Mouse (Mus musculus) CH12.LX (cell line): ENCODE measurements around the gene Dhx40. TPM values are rescaled to one million over a fixed set of nuclear protein-coding genes. Genes with fewer than 3 reads are reported as not detected.

ENCODE experiments used
- DNase-seq: peaks from one replicate; pipeline ENCODE4 v3.0.0-alpha.2; 2013; ENCODE audit errors: extremely low read depth
- H3K27ac ChIP-seq: 2 replicates; pipeline ENCODE4 v1.5.1; 2012; ENCODE audit warnings: low read depth, mild to moderate bottlenecking, control low read depth, moderate library complexity; ENCODE audit not compliant: insufficient read depth
- H3K27me3 ChIP-seq: replicated peaks from 2 replicates; pipeline ENCODE3; 2012; ENCODE audit warnings: inconsistent platforms
- H3K36me3 ChIP-seq, 2 experiments: replicated peaks in 1 of 2; 2 replicates each; pipeline versions ENCODE3 to v1.6.1; 2012; ENCODE audit warnings: inconsistent platforms in 1 of 2, low read length in 1 of 2, mild to moderate bottlenecking in 1 of 2, mixed read lengths in 1 of 2, moderate library complexity in 1 of 2; ENCODE audit not compliant: control insufficient read depth in 1 of 2, insufficient read depth in 1 of 2
- H3K4me1 ChIP-seq, 2 experiments: 2 replicates each; pipeline ENCODE4 v1.6.1; 2012; ENCODE audit warnings: inconsistent platforms in 1 of 2, moderate library complexity in 1 of 2; ENCODE audit not compliant: insufficient read depth in 2 of 2, control insufficient read depth in 1 of 2
- H3K4me2 ChIP-seq: 2 replicates; pipeline ENCODE4 v1.6.1; 2012; ENCODE audit warnings: low read depth, mild to moderate bottlenecking, control low read depth; ENCODE audit not compliant: poor library complexity, insufficient read depth, severe bottlenecking
- H3K4me3 ChIP-seq, 3 experiments: fragments of 150-350 bp in 1 of 3; sonication (generic) in 1 of 3; replicated peaks in 1 of 3; 2 replicates each; pipeline versions ENCODE3 to v1.5.1; 2011 to 2012; ENCODE audit warnings: low read depth in 2 of 3, low read length in 2 of 3, mild to moderate bottlenecking in 2 of 3, moderate library complexity in 2 of 3, control low read depth in 1 of 3, improper control_type of control experiment in 1 of 3, inconsistent platforms in 1 of 3, mixed read lengths in 1 of 3; ENCODE audit not compliant: poor library complexity in 1 of 3
- H3K79me2 ChIP-seq: replicated peaks from 2 replicates; pipeline ENCODE4 v1.6.1; 2012; ENCODE audit warnings: mild to moderate bottlenecking, moderate library complexity; ENCODE audit not compliant: control insufficient read depth, poor library complexity, insufficient read depth, severe bottlenecking; ENCODE audit errors: extremely low read depth
- H3K9ac ChIP-seq: 2 replicates; pipeline ENCODE4 v1.6.1; 2012; ENCODE audit warnings: low read depth, mild to moderate bottlenecking, control low read depth, moderate library complexity; ENCODE audit not compliant: insufficient read depth
- H3K9me3 ChIP-seq: replicated peaks from 2 replicates; pipeline ENCODE3; 2012; ENCODE audit warnings: low read length, inconsistent platforms, mixed read lengths
- CHD1 ChIP-seq: IDR thresholded peaks from 2 replicates; pipeline ENCODE4 v1.6.1; 2012; ENCODE audit warnings: low read depth, low read length, improper control_type of control experiment, inconsistent platforms
- CTCF ChIP-seq, 2 experiments: IDR thresholded peaks in 1 of 2; conservative IDR thresholded peaks in 1 of 2; 2 replicates each; pipeline ENCODE4 v1.5.1; 2011 to 2012; ENCODE audit warnings: low read depth in 2 of 2, low read length in 2 of 2, improper control_type of control experiment in 1 of 2, inconsistent platforms in 1 of 2, mild to moderate bottlenecking in 1 of 2, moderate library complexity in 1 of 2
- EP300 ChIP-seq: IDR thresholded peaks from 2 replicates; pipeline ENCODE4 v1.6.1; 2011; ENCODE audit warnings: low read length, improper control_type of control experiment
- GABPA ChIP-seq: IDR thresholded peaks from 2 replicates; pipeline ENCODE4 v1.6.1; 2012; ENCODE audit warnings: low read depth, low read length, improper control_type of control experiment, inconsistent platforms; ENCODE audit not compliant: insufficient replicate concordance
- JUND ChIP-seq: conservative IDR thresholded peaks from 2 replicates; pipeline ENCODE4 v1.6.1; 2011; ENCODE audit warnings: low read depth, low read length, improper control_type of control experiment
- MAFK ChIP-seq: IDR thresholded peaks from 2 replicates; pipeline ENCODE4 v1.6.1; 2011; ENCODE audit warnings: low read length, improper control_type of control experiment; ENCODE audit not compliant: insufficient replicate concordance
- MAZ ChIP-seq: IDR thresholded peaks from 2 replicates; pipeline ENCODE4 v1.6.1; 2012; ENCODE audit warnings: low read depth, mild to moderate bottlenecking, inconsistent platforms, low read length, improper control_type of control experiment, moderate library complexity
- MYC ChIP-seq: IDR thresholded peaks from 2 replicates; pipeline ENCODE4 v1.6.1; 2011; ENCODE audit warnings: low read depth, mild to moderate bottlenecking, improper control_type of control experiment, low read length
- NELFE ChIP-seq: IDR thresholded peaks from 2 replicates; pipeline ENCODE4 v1.6.1; 2011; ENCODE audit warnings: low read depth, low read length, improper control_type of control experiment
- POLR2A ChIP-seq: IDR thresholded peaks from 2 replicates; pipeline ENCODE4 v1.6.1; 2011; ENCODE audit warnings: low read depth, mild to moderate bottlenecking, improper control_type of control experiment, low read length
- SMC3 ChIP-seq: IDR thresholded peaks from 2 replicates; pipeline ENCODE4 v1.6.1; 2011; ENCODE audit warnings: low read depth, low read length, improper control_type of control experiment
- USF1 ChIP-seq: IDR thresholded peaks from 2 replicates; pipeline ENCODE4 v1.6.1; 2014; ENCODE audit warnings: low read depth, mild to moderate bottlenecking, inconsistent platforms, low read length, improper control_type of control experiment
- USF2 ChIP-seq: conservative IDR thresholded peaks from 2 replicates; pipeline ENCODE4 v1.6.1; 2011; ENCODE audit warnings: low read depth, low read length, improper control_type of control experiment
- ZMIZ1 ChIP-seq: IDR thresholded peaks from 2 replicates; pipeline ENCODE4 v1.6.1; 2012; ENCODE audit warnings: low read depth, mild to moderate bottlenecking, inconsistent platforms, low read length, improper control_type of control experiment
- dilution Hi-C: fragments of 300-500 bp; cut with MboI; formaldehyde crosslinking; loops from 2 replicates; pipeline ENCODE4 v1.14.3; 2020; ENCODE audit warnings: low sequenced_read_pairs; ENCODE audit not compliant: extremely low pct_unique_long_range_greater_than_20kb, extremely low pct_ligation_motif_present
- in situ Hi-C: fragments of 300-500 bp; cut with MboI; formaldehyde crosslinking; loops from 3 replicates; pipeline ENCODE4 v1.14.3; 2019; ENCODE audit warnings: low sequenced_read_pairs, low pct_ligation_motif_present, low pct_unique_long_range_greater_than_20kb, mixed read lengths
- polyA plus RNA-seq: library from polyadenylated mRNA; unstranded; fragments of >175 nt; gene quantifications from 2 replicates; pipeline ENCODE4 v1.2.1, GENCODE M21; 2012; ENCODE audit warnings: low read depth; ENCODE audit not compliant: insufficient read length
- total RNA-seq, 2 experiments: library from RNA; depleted of rRNA; stranded (reverse); fragments of 300-350 nt in 1 of 2; fragments of >200 nt in 1 of 2; gene quantifications; 2 replicates each; pipeline ENCODE4 v1.2.3; 2012 to 2014

The Dhx40 gene
- total and polyA plus RNA-seq, 3 experiments: 12.6 to 20.3 (median 15.5) TPM

DNA sequence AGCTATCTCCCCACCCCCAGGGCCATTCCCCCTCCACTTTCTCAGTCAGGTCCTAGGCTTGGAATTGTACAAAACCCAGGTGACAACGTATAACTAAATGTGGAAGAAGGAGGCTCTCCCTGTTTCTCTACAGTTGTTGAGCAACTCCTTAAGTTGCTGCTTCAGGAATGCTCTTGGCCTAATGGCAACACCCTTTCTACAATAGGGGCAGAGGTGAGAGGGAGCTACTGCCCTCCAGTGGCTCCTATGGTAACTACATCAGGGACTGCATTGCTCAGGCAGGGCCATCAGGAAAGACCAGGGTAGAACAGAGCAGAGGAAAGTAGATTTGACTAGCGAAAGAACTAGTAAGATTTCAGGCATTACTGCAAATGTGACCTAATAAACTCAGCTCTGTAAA lies 28.8 kb upstream of the Dhx40 start (continued):
- TF ChIP-seq POLR2A (no peak), MYC (0 out of 2 replicates have a peak, but pooled peaks have one; percentile 53)

DNA sequence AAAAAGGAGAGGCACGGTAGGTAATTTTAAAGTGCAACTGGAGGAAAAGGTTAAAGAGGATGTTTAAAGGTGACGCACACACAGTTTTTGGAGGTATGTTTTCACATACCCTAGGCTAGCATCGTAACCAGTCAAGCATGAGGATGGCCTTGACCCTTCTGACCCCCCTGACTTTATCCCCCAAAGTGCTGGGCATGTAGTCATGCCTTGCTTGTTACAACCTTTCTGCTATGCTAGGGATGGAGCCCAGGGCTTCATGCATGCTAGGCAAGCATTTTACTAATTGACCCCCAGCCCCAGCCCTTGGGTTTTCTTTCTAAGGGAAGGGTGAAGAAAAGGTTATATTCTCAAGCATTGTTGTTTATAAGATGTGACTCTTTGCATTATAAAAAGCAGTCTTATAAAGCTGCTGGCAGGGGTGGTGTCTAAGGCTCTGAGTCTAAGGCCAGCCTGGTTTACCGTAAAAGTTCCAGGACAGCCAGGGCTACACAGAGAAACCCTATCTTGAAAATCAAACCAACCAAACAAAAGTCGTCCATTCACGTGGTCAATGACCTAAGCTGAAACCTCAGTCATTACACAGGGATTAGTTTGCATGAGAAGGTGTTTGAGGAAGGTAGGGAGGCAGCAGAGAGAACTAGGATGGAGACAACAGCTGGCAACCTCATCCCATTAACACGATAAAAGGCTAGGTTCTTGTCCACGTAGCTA lies 27.2 kb upstream of the Dhx40 start:
- in situ Hi-C loops: loop anchor here (10.0 to 25.0 kb wide), 2 partner anchors 140 to 272 kb away; no protein-coding TSS in a partner anchor
- Histone ChIP-seq H3K4me2 (no peak overlapping the region), H3K27ac (no peak overlapping the region), H3K4me1 (peaks cover 7 to 28% of the 10 kb centered on the region in 2 experiments; a peak in 2 of 4 replicates), H3K27me3 (no peaks in the 10 kb centered on the region), H3K4me3 (no peak overlapping the region), H3K36me3 (no peaks in the 10 kb centered on the region), H3K9me3 (no peaks in the 10 kb centered on the region), H3K79me2 (no peaks in the 10 kb centered on the region), H3K9ac (no peak overlapping the region)
- DNase-seq: no peak
- TF ChIP-seq USF2: no peak
- TF ChIP-seq ZMIZ1: no peak
- no peak for TF ChIP-seq MAZ
- no peak for TF ChIP-seq NELFE
- TF ChIP-seq USF1: no peak
- TF ChIP-seq JUND: no peak
- dilution Hi-C loops: no loop called here

DNA sequence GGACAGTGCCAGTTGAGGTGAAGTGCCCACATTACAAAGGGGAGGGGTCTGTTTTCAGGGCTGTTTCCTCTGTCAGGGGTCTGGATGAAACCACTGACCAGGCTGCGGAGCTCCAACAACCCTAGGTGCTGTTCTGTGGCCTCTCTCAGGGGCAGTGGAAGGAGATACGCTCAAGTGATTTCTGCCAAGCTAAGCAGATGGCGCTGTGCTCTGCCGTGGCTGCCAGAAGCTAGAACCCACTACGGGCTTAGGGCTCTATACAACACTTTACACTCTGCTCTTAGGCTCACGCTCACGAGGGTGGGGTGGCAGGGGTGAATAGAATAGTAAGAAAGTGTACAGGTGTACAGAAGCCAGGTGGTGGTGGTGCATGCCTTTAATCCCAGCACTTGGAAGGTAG lies 26.5 kb upstream of the Dhx40 start:
- Histone ChIP-seq H3K36me3 (no peaks in the 10 kb centered on the region), H3K79me2 (no peaks in the 10 kb centered on the region)
- DNase-seq: peak; percentile 33
- peak; percentile 19; the same call in 1 of the 2 replicates for TF ChIP-seq EP300
- no peak for TF ChIP-seq NELFE
- peak in 1 of 2 experiments; percentile 57; a peak in 2 of 4 replicates for TF ChIP-seq CTCF (conservative IDR thresholded peaks at IDR 0.05 in 1 of 2, IDR thresholded peaks at IDR 0.05 in 1 of 2; ENCODE audit: low read depth in 2 of 2, low read length in 2 of 2)
- TF ChIP-seq SMC3: peak; percentile 16; the same call in 1 of the 2 replicates
- peak; percentile 61; the same call in 1 of the 2 replicates for TF ChIP-seq MAFK
- no peak for TF ChIP-seq GABPA
- TF ChIP-seq CHD1: no peak
- TF ChIP-seq, all 38 proteins: peak for 4
- H3K27ac ChIP-seq: no peak overlapping the region
- H3K4me3 ChIP-seq: no peak overlapping the region
- dilution Hi-C loops: no loop called here
- no peaks in the 10 kb centered on the region for H3K27me3 ChIP-seq
- in situ Hi-C loops: loop anchor here (10.0 to 25.0 kb wide), 2 partner anchors 139 to 272 kb away; no protein-coding TSS in a partner anchor
- no peak overlapping the region for H3K4me2 ChIP-seq
- no peaks in the 10 kb centered on the region for H3K9me3 ChIP-seq
- H3K4me1 ChIP-seq: peaks cover 7 to 21% of the 10 kb centered on the region in 2 experiments; a peak in 2 of 4 replicates
- no peak overlapping the region for H3K9ac ChIP-seq
